Comparison of ENCODE assay signal across 21 mouse cellular contexts in the genomic region with DNA sequence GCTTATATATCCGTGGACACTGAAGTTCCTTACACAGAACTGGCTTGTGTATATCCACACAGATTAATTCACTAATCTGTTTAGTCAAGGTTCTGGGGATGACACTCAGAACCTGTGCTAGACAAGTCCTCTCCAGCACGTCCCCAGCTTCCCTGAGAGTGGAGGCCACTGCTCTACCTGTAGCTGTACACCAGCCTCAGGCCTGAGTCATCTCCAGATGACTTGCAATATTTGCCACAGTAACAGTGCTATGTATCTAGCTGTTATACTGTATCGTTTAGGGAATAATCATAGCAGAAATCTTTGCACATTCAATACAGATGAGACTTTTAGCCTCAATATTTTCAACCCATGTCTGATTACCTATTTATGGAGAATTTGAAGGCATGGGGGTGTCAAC.
A peak's percentile ranks its signal among the peaks of the same experiment; 100 is the strongest.
DNase-seq lines count a peak whose midpoint lies in the region; ATAC-seq and TF ChIP-seq lines count a peak whose summit lies in the region.
"Had no signal": no experiment of that assay in that cellular context is flagged by ENCODE, and none has a peak within 500 bp of the region (broad histone marks: within the 10 kb centered on the region; RNA-seq: fewer than 3 reads in every experiment).

No protein-coding gene starts in this region.

- no peak for TF ChIP-seq CTCF in gastrocnemius, adult 2 months (IDR thresholded peaks at IDR 0.05)

- intact Hi-C loops in gastrocnemius, adult 2 months (cut with DNase I): loop anchor here (5.0 kb wide), 1 partner anchor 46 kb away; no protein-coding TSS in a partner anchor

- ATAC-seq in erythroblast, adult 5-6 weeks (replicated peaks; ENCODE audit: low FRiP score, poor library complexity, severe bottlenecking): peak; percentile 59; the same call in 1 of the 2 replicates
- ATAC-seq in megakaryocyte-erythroid progenitor cell, adult 5-6 weeks (replicated peaks; ENCODE audit: low FRiP score, low TSS enrichment, poor library complexity, severe bottlenecking): peak; percentile 58; the same call in 1 of the 2 replicates
- ATAC-seq: forebrain, embryonic 14.5 days had no signal

- no peak for DNase-seq in gastrocnemius, adult 2 months
- DNase-seq in gastrocnemius, postnatal 4 days (ENCODE audit: low spot score in 2 of 2): no peak
- DNase-seq in 416B (ENCODE audit: low read depth): peak; percentile 61
- DNase-seq in right cerebral cortex, postnatal 10 days (ENCODE audit: low spot score in 2 of 2): no peak
- no peak for DNase-seq in thymus, postnatal 25 days
- DNase-seq in adrenal gland, postnatal 10 days: no peak
- DNase-seq: cerebellum, adult 11-12 months; cerebellum, adult 9-10 months; cerebellum, postnatal 25 days; gastrocnemius, postnatal 10 days; heart, adult 2 months; heart, postnatal 14 days had no signal

- H3K4me3 ChIP-seq in gastrocnemius, adult 2 months: no peak overlapping the region
- H3K4me3 ChIP-seq: embryonic facial prominence, embryonic 10.5 days; erythroblast, embryonic 14.5 days; forebrain, embryonic 10.5 days; heart, adult 2 months; heart, embryonic 15.5 days; hindbrain, embryonic 10.5 days had no signal

- H3K27ac ChIP-seq in gastrocnemius, adult 2 months: peak overlapping the region; percentile 62
- H3K27ac ChIP-seq: embryonic facial prominence, embryonic 10.5 days; forebrain, embryonic 10.5 days; heart, adult 2 months; heart, embryonic 15.5 days; hindbrain, embryonic 10.5 days; hindbrain, embryonic 14.5 days had no signal
